Mouse (Mus musculus): ENCODE measurements around the gene Sema4c.

GRCm38 (mm10) chr1:36526903-36527302 is 31.2 kb downstream of the Sema4c start:
- no peak for TF ChIP-seq POLR2A (IDR thresholded peaks at IDR 0.05; ENCODE audit: insufficient read depth, low read depth, low read length)
- TF ChIP-seq CTCF (IDR thresholded peaks at IDR 0.05; ENCODE audit: insufficient read depth, low read depth, low read length) = no peak

All from olfactory bulb, adult 2 months (tissue).